Mouse (Mus musculus) erythroblast, embryonic 14.5 days (primary cell): Measurements from ENCODE around the gene Slc41a2.

Source experiments
- GATA1 ChIP-seq: IDR thresholded peaks from 2 replicates; pipeline ENCODE4 v1.6.1; 2012; ENCODE audit warnings: low read length, inconsistent platforms, mixed read lengths
- TAL1 ChIP-seq: IDR thresholded peaks from 3 replicates; pipeline ENCODE4 v1.6.1; 2012; ENCODE audit warnings: low read length, inconsistent platforms, mixed read lengths

DNA sequence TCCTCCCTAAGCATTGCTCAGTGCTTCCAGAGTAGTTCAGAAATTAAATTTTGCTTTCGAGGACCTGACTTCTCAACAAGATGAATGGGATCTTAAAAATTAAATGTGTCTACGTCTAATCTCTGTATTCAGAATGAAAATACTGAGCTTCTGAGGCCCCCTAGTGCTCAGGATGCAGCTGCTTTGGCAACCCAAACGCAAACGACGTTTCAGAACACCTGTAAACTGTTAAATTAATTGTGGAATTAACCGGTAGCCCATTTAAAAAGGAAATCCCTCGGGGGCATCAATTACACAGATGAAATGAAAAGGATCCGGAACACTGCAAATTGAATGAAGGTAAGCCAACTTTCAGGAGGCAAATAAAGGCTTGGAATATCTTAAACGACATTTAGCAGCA is 42.9 kb downstream of the Slc41a2 start:
- no peak for TF ChIP-seq TAL1
- no peak for TF ChIP-seq GATA1
